Mouse (Mus musculus) cerebellum, adult 2 months (tissue): Measurements from ENCODE around the gene Slc25a45.

Experiments
- CTCF ChIP-seq: fragments of 200-500 bp; IDR thresholded peaks from 2 replicates; pipeline ENCODE4 v1.5.1; 2011; ENCODE audit warnings: low read depth, mild to moderate bottlenecking, control low read depth, low read length, moderate library complexity, borderline replicate concordance; ENCODE audit not compliant: insufficient read depth
- POLR2A ChIP-seq: fragments of 200-500 bp; IDR thresholded peaks from 2 replicates; pipeline ENCODE4 v1.6.1; 2011; ENCODE audit warnings: low read length, control low read depth, borderline replicate concordance; ENCODE audit not compliant: insufficient read depth

DNA sequence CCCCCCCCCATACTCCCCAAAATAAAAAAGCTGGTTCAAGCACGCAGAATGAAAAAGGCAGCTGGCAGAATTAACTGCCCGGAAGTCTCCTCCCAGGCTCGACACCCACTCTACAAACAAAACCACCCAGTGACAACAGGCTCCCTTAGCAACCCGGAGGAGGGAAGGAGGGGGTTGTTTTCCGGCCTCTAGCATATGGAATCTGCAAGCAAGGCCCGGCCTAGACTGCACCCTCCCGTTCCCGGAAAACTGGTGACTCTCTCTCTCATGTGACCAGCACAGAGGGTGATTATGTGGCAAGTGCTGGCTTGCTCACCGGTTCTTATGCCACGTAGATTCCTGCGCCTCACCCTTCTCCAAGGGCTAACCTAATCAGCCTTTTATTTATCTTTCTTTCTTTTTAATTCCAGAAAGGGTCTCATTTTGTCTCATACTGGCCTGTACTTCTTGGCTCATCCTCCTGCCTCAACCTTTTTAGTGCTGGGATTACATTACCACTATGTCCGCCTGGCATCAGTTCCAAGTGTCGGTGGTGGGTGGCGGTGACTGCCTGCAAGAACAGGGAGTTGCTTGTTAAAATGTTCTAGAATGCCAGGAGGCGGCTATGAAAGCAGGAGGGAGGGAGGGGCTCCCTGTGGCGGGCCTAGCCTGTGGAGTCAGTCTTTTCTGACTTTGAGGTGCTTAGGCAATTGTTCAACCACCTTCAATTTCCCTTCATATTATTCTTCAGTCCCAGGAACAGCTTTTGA lies 30.9 kb upstream of the Slc25a45 start:
- TF ChIP-seq CTCF (no peak), POLR2A (peak; percentile 86; the same call in 1 of the 2 replicates)
